Mouse (Mus musculus): Measurements from ENCODE around the gene Arhgap15. TPM values are rescaled to one million over a fixed set of nuclear protein-coding genes. Genes with fewer than 3 reads are reported as not detected.

Gene Arhgap15
- total RNA-seq, 1 experiment from 2014 or later, result 1.5 TPM

DNA sequence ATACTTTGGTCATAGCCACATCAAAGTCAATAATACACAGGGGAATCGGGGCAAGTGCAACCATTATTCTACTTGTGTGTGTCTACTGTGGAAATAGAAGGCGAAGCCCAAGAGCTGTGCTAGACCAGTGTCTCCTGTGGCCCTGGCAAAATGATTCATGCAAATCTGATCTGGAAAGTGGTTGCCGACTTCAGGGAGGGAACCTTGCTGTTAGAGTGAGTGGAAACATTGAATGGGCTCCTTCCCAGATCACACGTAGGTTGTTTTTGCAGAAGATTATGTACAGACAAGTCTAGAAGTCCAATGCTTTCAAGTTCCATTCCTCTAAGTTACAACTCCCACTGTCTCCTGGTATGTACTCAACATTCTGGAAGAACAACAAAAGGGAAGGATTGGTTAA lies 606.2 kb downstream of the Arhgap15 start:
- DNase-seq, result no peak

DNA sequence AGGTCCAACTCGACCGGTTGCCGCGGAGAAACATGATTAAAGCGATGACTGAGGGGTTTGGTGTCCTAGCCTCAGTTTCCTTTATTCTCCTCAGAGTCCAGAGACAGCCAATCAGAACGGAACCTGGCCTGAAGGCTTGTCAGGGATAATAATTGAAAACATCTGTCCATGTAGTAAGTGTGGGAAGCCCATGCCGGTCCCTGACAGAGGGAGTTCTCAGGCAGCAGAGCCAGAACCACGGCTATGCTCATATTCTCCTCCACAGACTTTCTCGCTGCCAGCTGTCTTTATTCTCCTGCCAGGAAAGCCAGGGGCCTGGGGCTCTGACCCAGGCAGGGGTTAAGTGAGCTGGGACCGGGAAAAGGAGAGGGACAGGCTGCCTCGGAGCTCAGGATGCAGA lies 606.7 kb downstream of the Arhgap15 start:
- DNase-seq, result no peak

DNA sequence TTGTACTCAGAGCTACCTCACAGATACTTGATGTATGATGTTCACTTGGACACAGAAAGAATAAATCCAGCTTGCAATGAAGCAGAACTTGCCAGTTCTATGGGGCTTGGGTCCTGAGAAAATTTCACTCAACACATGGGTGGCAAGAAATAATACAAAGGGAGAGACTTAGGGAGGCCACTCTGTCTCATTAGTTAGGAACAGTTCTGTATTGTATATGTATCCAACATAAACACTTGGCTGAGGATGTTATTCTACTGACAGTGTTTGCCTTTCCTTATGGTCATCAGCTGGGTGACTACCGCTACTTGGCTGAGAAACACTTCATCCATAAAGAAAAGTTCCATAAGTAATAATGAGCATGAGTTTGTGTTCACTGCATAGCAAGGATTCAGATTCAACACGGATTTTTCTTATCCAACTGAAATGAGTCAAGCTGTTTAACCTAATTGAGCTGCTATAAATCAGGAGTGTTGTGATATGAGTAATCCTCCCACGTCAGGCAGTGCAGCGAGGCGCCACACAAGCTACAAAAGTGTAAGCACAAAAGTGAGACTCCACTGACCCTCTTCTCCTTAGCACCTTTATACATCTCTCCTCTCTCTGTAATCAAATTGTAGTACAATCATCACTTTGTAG lies 607.7 kb downstream of the Arhgap15 start:
- no peak for DNase-seq

DNA sequence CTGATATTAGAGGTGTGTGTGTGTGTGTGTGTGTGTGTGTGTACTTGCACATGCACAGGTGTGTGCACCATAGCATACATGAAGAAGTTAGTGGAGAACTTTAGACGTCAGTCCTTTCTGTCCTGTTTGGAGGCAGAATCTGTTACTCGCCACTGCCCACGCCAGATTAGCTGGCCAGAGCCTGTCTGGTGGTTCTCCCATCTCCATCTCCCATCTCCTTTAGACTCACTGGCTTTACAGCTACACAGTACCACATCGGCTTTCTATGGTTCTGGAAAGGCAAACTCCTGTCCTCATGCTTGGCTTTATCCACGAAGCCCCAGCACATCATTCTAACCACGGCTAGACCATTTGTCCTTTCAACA lies 608.2 kb downstream of the Arhgap15 start:
- no peak for DNase-seq

DNA sequence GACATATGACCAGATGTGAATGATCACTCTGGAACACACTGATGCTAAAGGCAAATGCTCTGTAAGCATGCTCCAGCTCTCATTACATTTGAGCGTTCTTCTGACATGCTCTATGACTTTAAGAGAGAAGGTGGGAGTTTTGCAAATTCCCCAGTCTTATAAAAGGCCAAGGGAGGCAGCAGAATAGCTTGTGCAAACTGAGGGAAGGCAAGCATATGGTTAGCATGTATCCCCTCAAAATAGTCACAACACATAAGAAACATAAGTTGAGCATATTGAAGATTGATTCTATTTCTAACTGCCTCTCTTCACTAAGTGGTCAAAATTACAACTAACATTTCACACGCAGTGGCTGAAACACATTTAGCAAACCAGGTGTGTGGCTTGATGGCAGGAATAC lies 631.6 kb downstream of the Arhgap15 start:
- no peak for DNase-seq

DNA sequence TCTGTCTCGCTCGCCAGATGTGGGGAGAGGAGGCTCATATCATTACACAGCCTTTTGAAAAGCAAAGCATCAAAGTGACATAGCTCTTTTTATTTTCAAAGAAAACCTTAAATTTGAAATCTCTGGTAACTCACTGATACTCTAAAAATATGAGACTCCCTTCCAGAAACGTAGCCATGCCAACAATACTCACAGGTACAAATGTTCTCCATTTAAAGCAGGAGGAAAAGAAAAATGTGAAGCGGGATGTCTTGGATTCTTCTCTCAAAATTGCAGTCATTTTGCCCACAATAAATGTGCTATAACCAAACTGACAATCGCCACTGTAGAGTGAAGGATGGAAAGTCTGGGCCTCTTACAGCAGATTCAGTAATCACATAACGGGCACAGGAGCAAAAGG lies 635.9 kb downstream of the Arhgap15 start:
- no peak for DNase-seq

DNA sequence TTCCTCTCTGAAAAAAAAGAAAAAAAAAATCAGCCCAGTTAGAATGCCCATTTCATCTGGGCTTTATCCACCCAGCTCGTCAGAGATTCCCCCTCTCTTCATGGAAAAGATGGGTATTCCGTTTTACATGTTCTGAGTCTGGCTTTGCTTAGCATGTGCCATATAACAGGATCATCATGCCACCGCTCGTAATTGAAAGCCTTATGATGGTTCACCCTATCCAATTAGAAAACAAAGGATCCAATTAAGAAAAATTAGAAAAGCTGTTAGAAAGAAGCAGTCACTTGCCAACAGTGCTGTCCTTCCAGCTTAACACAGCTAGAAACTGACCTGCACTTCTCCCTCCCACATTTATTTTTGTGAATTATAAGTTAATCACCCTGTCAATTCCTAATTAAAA lies 640.9 kb downstream of the Arhgap15 start:
- no peak for DNase-seq

DNA sequence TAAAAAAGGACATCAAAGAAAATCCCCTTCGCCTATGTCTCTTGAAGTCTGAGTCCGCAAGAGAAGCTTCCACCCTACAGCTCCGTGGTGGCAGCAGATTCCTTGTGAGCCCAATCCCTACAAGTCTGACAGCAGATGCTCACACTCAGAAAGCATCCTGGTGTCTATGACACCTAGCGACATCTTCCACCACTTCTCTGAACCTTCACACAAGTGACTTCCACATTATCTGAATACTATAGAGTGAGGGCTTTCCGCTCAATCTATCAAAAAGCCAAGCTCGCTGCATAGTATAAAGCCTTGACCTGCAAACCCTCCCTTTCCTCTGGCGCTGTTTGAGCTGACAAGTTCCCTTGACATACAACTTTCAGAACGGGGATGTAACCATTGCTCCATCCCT lies 645.2 kb downstream of the Arhgap15 start:
- DNase-seq, result no peak

DNA sequence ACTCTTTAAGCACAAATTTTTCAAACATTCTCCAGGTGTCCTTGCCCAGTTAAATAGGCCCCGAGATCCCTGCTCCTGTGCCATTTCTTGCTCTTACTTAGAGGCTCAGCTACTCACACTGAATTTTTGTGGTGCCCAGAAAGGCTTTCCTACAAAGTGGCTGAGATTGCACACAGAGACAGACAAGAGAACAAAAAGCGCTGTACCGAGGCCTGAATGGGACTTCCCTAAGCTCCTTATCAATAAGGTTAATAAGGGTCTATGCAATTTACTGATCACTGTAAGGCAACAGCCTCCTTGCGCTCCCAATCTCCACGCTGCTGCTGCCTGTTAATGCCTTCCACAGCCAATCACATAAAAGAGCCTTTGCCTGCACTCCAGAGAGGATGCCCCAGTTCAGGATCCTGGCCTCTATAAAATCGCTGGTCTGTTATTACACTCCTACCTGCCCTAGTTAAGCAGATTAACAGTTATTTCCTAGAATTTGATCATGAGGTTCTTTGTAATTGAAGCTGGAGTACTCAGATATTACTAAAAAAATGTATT lies 646.4 kb downstream of the Arhgap15 start:
- DNase-seq, result no peak

DNA sequence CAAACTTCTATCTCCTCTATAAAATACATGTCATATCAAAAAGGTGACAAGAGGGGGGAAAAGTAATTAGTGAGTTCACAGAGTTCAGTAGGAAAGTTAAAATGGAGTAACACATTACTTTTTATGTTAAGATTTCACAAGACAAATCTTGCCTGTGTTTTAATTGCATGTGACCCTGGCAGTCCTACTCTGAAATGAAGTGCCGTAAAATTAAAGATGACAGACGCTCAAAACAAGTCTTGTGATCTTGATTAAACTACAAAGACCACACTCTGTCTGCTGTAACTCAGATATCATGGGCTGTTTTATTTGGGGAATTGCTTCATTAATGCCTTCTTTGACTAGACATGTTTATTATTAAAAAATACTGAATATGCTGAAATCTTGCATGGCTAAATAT lies 647.0 kb downstream of the Arhgap15 start:
- no peak for DNase-seq

DNA sequence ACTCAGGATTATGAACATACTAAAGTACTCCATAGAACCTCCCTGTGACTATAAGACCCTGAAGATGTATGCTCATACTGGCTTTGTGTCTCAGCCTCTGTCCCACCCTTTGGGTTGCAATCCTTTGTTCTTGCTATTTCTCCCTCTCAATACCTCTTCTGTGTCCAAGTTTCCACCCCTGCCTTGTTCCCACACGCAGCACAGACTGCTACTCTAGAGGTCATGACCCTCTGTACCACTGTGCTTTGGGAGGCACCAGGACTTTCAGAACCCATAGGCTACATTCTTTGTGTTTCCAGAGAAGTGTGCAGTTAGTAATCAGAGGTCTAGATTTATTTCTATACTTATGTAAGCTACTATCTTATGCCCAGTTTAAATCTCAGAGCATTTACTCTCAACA lies 648.6 kb downstream of the Arhgap15 start:
- DNase-seq, result no peak

DNA sequence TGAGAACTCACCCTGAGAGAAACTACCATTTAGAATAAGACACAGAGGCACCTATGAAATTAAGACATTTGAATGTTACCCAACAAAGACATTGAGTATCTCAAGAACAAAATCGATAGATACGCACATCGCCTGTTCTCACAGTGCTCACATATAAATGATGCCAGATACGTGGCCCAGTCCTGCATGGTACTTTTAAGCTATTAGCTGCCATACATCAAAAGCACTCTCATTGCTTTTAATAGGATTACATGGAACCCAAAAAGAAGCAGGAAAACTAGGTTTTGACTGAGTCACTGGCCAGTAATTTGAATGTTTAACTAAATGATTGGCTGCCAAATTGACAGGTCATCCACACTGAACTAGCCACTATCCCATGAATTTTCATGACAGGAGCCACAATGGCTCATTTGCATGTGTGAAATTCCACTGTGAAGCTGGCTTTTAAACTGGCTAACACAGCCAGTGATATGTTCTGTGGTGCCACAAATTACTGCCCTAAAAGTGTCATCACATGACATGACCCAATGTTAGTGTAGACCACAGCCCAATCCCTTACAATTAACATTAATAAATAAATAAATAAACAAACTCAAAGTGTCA lies 649.2 kb downstream of the Arhgap15 start:
- no peak for DNase-seq

DNA sequence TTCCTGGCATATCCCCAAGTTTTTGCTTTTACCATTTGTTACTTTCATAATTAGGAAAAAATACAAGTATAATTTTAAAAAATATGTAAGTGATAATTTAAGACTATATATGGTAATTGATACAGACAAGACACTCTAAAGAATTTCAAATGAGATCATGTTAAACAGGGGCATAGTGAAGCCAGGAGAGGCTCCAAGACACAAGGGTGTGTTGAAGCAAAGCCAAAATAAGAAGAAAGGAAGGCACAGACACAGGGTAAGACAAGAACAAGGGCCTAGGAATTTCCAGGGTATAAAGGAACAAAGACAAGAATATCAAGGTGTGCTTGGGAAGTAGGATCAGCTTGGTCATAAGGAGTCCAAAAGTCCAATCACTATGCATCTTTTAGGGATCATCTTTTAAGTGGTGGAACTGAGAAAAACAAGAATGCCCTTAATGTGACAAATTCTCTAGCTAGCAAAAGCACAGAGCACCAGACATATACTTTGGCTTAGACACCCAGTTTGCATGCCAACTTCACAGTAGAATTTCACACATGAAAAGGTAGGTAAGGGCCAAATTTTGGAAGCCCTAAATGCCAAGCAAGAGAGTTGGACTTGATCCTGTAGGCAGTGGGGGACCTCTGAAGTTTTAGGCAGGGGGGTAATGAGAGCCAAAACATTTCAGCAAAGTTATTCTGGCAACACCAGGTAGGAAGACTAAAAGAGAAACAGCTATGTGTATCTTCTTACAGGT lies 650.7 kb downstream of the Arhgap15 start:
- DNase-seq, result no peak

DNA sequence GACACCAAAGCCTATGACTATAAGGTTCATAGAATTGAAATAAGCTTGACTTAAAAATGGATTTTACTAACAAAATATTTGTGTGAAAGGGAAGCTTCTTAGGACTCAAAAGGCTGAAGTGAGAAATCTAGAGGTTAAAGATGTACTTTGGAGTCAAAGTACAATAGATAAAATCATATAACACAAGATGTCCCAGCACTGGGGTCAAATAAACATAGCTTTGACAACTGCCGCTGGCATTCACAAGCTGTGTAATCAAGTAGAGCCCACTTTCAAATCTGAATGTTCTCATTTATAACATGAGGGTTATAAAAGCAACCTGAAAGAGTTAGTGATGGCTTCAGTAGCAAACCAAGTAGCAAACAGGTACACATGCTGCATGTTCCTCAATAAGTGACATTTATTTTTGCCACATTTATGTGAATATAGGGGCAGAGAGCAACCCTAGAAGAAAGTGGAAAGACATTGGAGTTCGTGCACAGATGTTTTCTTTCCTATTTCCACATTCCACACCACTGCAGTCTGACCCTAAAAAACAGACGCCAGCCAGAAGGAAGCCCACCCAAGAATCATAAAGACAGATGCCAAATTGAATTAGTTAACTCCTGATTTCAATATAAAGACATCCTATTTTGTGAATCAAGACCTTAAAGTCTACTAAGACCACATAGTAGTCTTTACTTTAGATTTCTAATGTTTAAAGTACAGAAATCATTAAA lies 653.2 kb downstream of the Arhgap15 start:
- DNase-seq, result no peak

DNA sequence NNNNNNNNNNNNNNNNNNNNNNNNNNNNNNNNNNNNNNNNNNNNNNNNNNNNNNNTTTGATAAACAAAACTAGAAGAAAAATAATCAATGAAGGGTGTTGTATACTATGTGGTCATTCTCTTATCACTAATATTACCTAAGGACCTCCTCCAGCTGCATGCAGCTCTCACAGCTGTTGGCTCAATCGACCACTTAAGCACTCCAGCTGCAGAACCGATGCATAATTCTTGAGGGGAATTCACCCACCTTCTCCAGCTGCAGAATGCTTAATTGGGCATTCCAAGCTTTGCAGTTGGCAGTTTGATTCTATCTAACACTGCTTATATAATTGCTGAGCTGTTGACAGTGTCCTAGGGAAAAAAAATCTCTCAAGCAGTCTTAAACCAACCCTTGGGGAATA lies 663.0 kb downstream of the Arhgap15 start:
- DNase-seq, result no peak

DNA sequence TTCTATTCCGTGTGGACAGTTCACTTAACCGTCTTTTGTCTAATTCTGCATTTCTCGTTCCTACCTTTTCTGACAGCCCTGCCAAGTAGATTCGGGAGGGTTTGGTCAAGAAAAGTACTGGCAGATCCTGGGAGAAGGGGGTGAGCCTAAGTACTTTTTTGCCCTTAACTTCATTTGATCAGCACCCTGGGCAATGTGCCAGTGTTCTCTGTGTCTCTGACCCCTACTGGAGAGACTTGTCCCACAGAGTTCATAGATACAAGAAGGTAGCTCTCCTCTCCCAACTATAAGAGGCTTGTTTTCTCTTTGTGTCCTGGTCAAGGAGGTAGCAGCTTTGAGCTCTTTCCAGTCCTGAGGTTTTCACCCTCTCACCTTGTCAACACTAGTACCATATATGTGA lies 667.7 kb downstream of the Arhgap15 start:
- DNase-seq, result no peak

DNA sequence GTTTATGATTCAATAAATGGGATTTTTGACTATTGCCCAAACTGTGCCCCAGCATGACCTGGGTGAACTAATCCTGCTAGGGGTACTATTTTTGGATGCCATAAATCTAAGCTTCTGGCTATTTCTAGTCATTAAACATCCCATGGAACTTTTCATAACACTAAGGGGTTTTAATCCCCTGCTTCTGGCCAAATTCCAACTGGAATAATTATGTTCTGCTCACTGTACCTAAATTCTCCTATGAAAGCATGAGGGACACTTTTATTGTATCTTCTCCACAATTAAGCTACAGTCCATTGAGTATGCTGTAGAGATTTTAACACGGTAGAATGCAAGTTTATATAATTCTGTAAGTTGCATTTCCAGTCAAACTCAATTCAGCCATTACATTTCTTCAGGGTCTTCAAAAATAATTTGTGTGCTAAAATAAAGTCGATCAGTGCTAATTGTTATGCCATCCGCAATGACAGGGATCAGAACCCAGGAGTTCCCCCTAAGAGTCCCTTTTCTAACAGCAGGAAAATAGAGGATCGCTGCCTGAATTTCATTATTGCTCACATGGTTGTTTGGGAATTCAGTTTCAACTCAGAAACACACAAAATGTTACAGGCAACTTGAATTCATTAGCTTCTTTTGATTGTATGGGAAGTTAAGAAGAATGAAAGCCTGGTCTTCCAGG lies 671.1 kb downstream of the Arhgap15 start:
- no peak for DNase-seq

DNA sequence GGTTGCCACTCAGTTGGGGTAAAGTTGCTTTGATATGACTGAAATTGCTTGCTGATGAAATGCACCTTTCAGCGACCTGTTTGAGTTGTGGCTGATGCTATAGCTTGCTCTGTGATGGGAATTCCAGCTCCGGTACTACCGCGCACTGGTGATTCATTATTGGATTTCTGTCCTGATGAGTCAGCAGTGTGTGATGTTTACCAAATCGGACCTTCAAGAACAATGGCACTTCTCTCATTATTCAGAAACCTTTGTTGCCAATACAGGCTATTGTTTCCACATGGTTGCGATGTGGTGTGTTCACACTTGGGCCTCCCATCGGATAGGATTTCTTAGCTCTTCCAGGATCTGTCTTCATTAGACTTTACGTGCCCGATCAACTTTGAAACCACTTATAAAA lies 681.9 kb downstream of the Arhgap15 start:
- DNase-seq, result no peak

DNA sequence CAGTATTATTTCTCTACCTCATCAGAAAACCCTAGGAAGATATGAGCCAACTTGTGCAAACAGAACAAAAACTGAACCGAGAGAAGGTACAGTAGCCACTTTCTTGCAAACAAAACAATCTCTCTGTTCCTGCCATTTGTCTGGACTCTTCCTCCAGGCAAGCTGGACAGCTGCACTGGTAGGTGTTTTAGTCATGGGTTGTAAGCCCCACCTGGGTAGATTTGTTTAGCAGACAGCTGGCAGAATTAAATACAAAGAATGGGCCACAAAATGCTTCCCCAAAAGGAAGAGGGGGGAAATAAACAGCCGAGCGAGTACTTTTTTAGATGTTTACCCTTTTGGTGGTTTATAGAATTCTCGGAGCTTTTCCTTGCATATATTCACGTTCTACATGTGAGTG lies 688.0 kb downstream of the Arhgap15 start:
- no peak for DNase-seq

DNA sequence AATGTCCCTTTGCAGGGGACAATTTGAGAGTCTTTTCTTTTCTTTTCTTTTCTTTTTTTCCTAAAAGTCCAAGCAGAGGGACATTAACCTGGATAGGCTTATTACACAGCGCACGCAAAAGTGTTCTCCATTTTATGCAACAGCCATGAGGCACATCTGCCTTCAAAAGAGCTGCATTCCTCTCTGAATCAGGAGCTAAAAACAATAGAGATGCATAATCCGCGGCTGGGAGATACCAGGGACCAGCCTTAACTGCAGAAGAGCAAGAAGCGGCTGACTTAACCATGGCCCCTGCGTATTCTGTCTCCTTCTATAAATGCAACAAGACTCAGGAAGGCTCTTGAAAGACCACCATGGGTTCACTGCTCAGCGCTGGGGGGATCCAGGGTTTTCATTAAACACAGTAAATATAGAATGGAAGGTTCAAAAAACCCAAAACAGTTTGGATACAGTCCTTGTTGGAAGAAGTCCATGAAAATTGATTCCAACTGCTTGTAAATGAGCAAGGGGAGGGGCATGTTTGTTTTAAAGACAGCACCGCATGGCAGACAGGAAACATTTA lies 689.0 kb downstream of the Arhgap15 start:
- DNase-seq, result no peak

DNA sequence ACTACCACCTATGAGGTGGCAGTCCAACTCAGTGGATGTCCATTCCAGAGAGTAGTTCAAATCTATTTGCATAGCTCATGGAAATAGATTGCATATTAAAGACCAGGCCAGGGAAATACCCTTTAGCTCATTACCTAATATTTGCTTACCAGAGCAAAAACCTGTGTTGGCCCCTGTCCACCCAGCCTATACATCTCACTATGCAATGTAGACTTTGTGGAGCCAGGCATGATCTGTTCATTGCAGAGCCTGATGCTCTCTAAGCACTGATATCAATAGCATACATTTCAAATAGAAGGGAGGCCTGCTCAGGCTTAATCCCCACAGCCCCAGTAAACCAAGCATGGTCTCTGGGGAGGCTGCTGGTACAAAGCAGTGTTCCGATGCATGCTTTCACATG lies 689.4 kb downstream of the Arhgap15 start:
- no peak for DNase-seq

DNA sequence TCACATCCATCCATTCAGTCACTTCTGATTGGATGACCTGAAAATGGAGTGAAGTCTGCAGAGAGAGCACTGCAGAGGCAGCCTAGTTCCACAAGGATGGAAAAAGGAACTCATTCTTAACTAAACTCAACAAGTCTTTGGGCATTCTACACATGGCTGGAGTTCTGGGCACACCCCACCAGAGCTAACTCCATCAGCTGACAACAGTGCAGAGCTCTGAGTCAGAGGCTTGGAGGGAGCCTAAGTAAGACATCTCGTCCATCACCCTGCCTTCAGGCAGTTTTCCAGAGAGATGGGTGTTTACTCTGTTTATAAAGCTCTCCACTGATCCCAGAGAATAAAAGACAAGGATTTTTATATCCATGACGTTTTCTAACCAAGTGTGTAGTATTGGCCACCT lies 696.3 kb downstream of the Arhgap15 start:
- no peak for DNase-seq

All from adrenal gland, postnatal 14 days (tissue).